Comparison of ENCODE assay signal across 9 mouse cellular contexts in the genomic region with DNA sequence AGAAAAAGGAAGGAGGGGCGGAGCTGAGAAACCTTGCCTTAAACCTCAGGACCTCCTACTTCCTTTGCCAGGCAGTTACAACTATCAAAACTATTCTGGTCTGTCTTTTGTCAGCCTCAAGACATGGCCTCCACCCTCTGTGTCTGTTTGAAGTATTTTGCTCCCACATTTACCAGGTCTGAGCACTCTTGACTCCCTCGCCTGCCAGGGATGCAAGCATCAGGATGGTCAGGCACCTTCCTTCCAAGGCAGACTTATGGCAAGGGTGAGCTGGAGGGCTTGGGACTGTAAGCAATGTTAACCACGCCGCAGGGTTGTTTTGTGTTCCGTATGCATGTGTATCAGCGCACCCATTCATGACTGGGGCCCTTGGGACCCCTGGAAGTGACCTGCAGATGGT. TPM values are rescaled to one million over a fixed set of nuclear protein-coding genes. Genes with fewer than 3 reads are reported as not detected.
DNase-seq lines count a peak whose midpoint lies in the region; ATAC-seq and TF ChIP-seq lines count a peak whose summit lies in the region.
"Had no signal": no experiment of that assay in that cellular context is flagged by ENCODE, and none has a peak within 500 bp of the region (broad histone marks: within the 10 kb centered on the region; RNA-seq: fewer than 3 reads in every experiment).

No protein-coding gene starts in this region.

- WGBS in spleen, adult 2 months = 8% methylated on average over 6 of the region's 6 CpGs
- 20% methylated on average over 6 of the region's 6 CpGs for WGBS in liver, embryonic 16.5 days (ENCODE audit: insufficient replicate concordance)
- WGBS in hindbrain, embryonic 13.5 days = 84% methylated on average over 6 of the region's 6 CpGs

- peak overlapping the region; percentile 63 for H3K4me3 ChIP-seq in spleen, adult 2 months (ENCODE audit: extremely low read depth, insufficient read depth, insufficient read length)
- H3K4me3 ChIP-seq in brown adipose tissue, adult 24 weeks (ENCODE audit: insufficient read depth, low read depth, low read length) = peak overlapping the region; percentile 48
- H3K4me3 ChIP-seq in liver, embryonic 16.5 days (ENCODE audit: low read depth, low read length) = peak overlapping the region; percentile 9; the same call in 1 of the 2 replicates
- H3K4me3 ChIP-seq in hindbrain, embryonic 13.5 days = no peak overlapping the region
- H3K4me3 ChIP-seq: midbrain, embryonic 10.5 days had no signal

- H3K36me3 ChIP-seq in spleen, adult 2 months (ENCODE audit: control insufficient read depth, insufficient read depth, low read length) = peaks cover 3% of the 10 kb centered on the region; the same call in 1 of the 2 replicates
- H3K36me3 ChIP-seq in liver, embryonic 16.5 days (ENCODE audit: control insufficient read depth, insufficient read depth) = no peaks in the 10 kb centered on the region; the same call in 1 of the 2 replicates
- H3K36me3 ChIP-seq in hindbrain, embryonic 13.5 days = peaks cover 31% of the 10 kb centered on the region

- peak; percentile 33; the same call in 1 of the 2 replicates for TF ChIP-seq POLR2A in spleen, adult 2 months (IDR thresholded peaks at IDR 0.05; ENCODE audit: low read depth, low read length)

- H3K27ac ChIP-seq in spleen, adult 2 months (ENCODE audit: insufficient read depth, low read length) = peak overlapping the region; percentile 92
- peak overlapping the region; percentile 75 for H3K27ac ChIP-seq in brown adipose tissue, adult 24 weeks (replicated peaks; ENCODE audit: low read depth, low read length)
- H3K27ac ChIP-seq in liver, embryonic 16.5 days (ENCODE audit: low read length) = peak overlapping the region; percentile 18
- no peak overlapping the region for H3K27ac ChIP-seq in hindbrain, embryonic 13.5 days
- H3K27ac ChIP-seq: midbrain, embryonic 10.5 days had no signal

- TF ChIP-seq CTCF in spleen, adult 2 months (IDR thresholded peaks at IDR 0.05; ENCODE audit: extremely low read depth, insufficient read depth, insufficient read length, insufficient replicate concordance) = no peak

- no peak for ATAC-seq in liver, embryonic 16.5 days (ENCODE audit: low read depth)
- ATAC-seq in hindbrain, embryonic 13.5 days (ENCODE audit: low FRiP score) = no peak

- no peaks in the 10 kb centered on the region for H3K9me3 ChIP-seq in liver, embryonic 16.5 days (replicated peaks; ENCODE audit: control insufficient read depth, low read length)
- H3K9me3 ChIP-seq in hindbrain, embryonic 13.5 days = no peaks in the 10 kb centered on the region
- H3K9me3 ChIP-seq: midbrain, embryonic 10.5 days had no signal

- no peak overlapping the region; the same call in 1 of the 2 replicates for H3K9ac ChIP-seq in liver, embryonic 16.5 days (ENCODE audit: low read depth, low read length)
- no peak overlapping the region for H3K9ac ChIP-seq in hindbrain, embryonic 13.5 days

- no peaks in the 10 kb centered on the region for H3K27me3 ChIP-seq in spleen, adult 2 months (ENCODE audit: control insufficient read depth, insufficient read depth, low read length)
- no peaks in the 10 kb centered on the region; the same call in 1 of the 2 replicates for H3K27me3 ChIP-seq in liver, embryonic 16.5 days (ENCODE audit: control insufficient read depth, insufficient read depth, low read depth, low read length)
- peaks cover 18% of the 10 kb centered on the region; the same call in 1 of the 2 replicates for H3K27me3 ChIP-seq in hindbrain, embryonic 13.5 days

- peaks cover 34% of the 10 kb centered on the region for H3K4me1 ChIP-seq in spleen, adult 2 months (ENCODE audit: control insufficient read depth, insufficient read depth, insufficient read length)
- H3K4me1 ChIP-seq in brown adipose tissue, adult 24 weeks (ENCODE audit: control insufficient read depth, insufficient read depth, insufficient read length, low read length) = no peaks in the 10 kb centered on the region
- peaks cover 17% of the 10 kb centered on the region for H3K4me1 ChIP-seq in liver, embryonic 16.5 days (ENCODE audit: control insufficient read depth, low read depth, low read length)
- peaks cover 23% of the 10 kb centered on the region for H3K4me1 ChIP-seq in hindbrain, embryonic 13.5 days (replicated peaks)

- H3K4me2 ChIP-seq in liver, embryonic 16.5 days (ENCODE audit: low read depth, low read length) = peak overlapping the region; percentile 24
- H3K4me2 ChIP-seq in hindbrain, embryonic 13.5 days = no peak overlapping the region

- peak in 1 of 2 experiments; percentile 24 for DNase-seq in spleen, adult 2 months (ENCODE audit: low read depth in 1 of 2, low spot score in 2 of 2)
- DNase-seq in spleen, postnatal 14 days (ENCODE audit: low spot score in 2 of 2) = no peak
- DNase-seq in retina, postnatal 1 day = no peak
- DNase-seq in spleen, postnatal 10 days (ENCODE audit: low spot score in 2 of 2) = no peak
- DNase-seq: kidney, adult 11 months had no signal

RNA-seq across cellular contexts. Expression of a gene that starts 1.5 kb away (rescaled TPM):
- 78.7 and 92.4 TPM in 2 replicates for polyA plus RNA-seq in spleen, adult 2 months (2012; rRNA removed)
- polyA plus RNA-seq in brown adipose tissue, adult 24 weeks (2012; ENCODE audit: insufficient read depth, insufficient read length, missing spikeins) = 25.7 and 38.1 TPM in 2 replicates
- 5.2 and 5.9 TPM in 2 replicates for polyA plus RNA-seq in liver, embryonic 16.5 days (2015; fragmentation: Nextera tagmentation; extraction: Ambion mirVana)
- 20.7 and 21.9 TPM in 2 replicates for polyA plus RNA-seq in hindbrain, embryonic 13.5 days (2015; fragmentation: Nextera tagmentation; extraction: Ambion mirVana)

RNA-seq across cellular contexts. Expression of a gene that starts 8.8 kb away (rescaled TPM):
- polyA plus RNA-seq in spleen, adult 2 months (2012; rRNA removed) = 15.0 and 15.1 TPM in 2 replicates
- polyA plus RNA-seq in brown adipose tissue, adult 24 weeks (2012; ENCODE audit: insufficient read depth, insufficient read length, missing spikeins) = 11.9 and 24.7 TPM in 2 replicates
- polyA plus RNA-seq in liver, embryonic 16.5 days (2015; fragmentation: Nextera tagmentation; extraction: Ambion mirVana) = 11.5 and 11.9 TPM in 2 replicates
- polyA plus RNA-seq in hindbrain, embryonic 13.5 days (2015; fragmentation: Nextera tagmentation; extraction: Ambion mirVana) = 38.1 and 38.2 TPM in 2 replicates
